Mouse (Mus musculus): ENCODE data around the gene Fndc3b. TPM values are rescaled to one million over a fixed set of nuclear protein-coding genes. Genes with fewer than 3 reads are reported as not detected.

The Fndc3b gene
- total RNA-seq, 2 experiments from 2014 or later: 58.5 to 69.4 TPM

- intact Hi-C loops (cut with DNase I): no loop called here
- DNase-seq (ENCODE audit: low spot score): no peak
Observed at GRCm38 (mm10) chr3:27604629-27605028, 106.5 kb downstream of the Fndc3b start.

- intact Hi-C loops (cut with DNase I): no loop called here
- DNase-seq (ENCODE audit: low spot score): no peak
Observed at GRCm38 (mm10) chr3:27603905-27604620, 107.0 kb downstream of the Fndc3b start.

- intact Hi-C loops (cut with DNase I): no loop called here
- no peak for DNase-seq (ENCODE audit: low spot score)
Observed at GRCm38 (mm10) chr3:27600645-27601044, 110.5 kb downstream of the Fndc3b start.

GRCm38 (mm10) chr3:27600197-27600596 lies 110.9 kb downstream of the Fndc3b start:
- intact Hi-C loops (cut with DNase I): no loop called here
- DNase-seq (ENCODE audit: low spot score): no peak

GRCm38 (mm10) chr3:27598437-27599382 lies 112.4 kb downstream of the Fndc3b start:
- intact Hi-C loops (cut with DNase I): no loop called here
- DNase-seq (ENCODE audit: low spot score): no peak

- intact Hi-C loops (cut with DNase I): no loop called here
- no peak for DNase-seq (ENCODE audit: low spot score)
Observed at GRCm38 (mm10) chr3:27593485-27594138, 117.5 kb downstream of the Fndc3b start.

- intact Hi-C loops (cut with DNase I): no loop called here
- DNase-seq (ENCODE audit: low spot score): no peak
Observed at GRCm38 (mm10) chr3:27592728-27593484, 118.2 kb downstream of the Fndc3b start.

GRCm38 (mm10) chr3:27590823-27591222 lies 120.3 kb downstream of the Fndc3b start:
- DNase-seq (ENCODE audit: low spot score): no peak
- intact Hi-C loops (cut with DNase I): no loop called here

GRCm38 (mm10) chr3:27589305-27589704 lies 121.8 kb downstream of the Fndc3b start:
- no peak for DNase-seq (ENCODE audit: low spot score)
- intact Hi-C loops (cut with DNase I): no loop called here

GRCm38 (mm10) chr3:27588604-27589003 lies 122.5 kb downstream of the Fndc3b start:
- no peak for DNase-seq (ENCODE audit: low spot score)
- intact Hi-C loops (cut with DNase I): no loop called here

GRCm38 (mm10) chr3:27584607-27585605 lies 126.2 kb downstream of the Fndc3b start:
- peak; percentile 38 for DNase-seq (ENCODE audit: low spot score)
- intact Hi-C loops (cut with DNase I): no loop called here

GRCm38 (mm10) chr3:27581931-27582840 lies 128.9 kb downstream of the Fndc3b start:
- DNase-seq (ENCODE audit: low spot score): no peak
- intact Hi-C loops (cut with DNase I): no loop called here

GRCm38 (mm10) chr3:27580956-27581355 lies 130.2 kb downstream of the Fndc3b start:
- no peak for DNase-seq (ENCODE audit: low spot score)
- intact Hi-C loops (cut with DNase I): no loop called here

- intact Hi-C loops (cut with DNase I): no loop called here
- no peak for DNase-seq (ENCODE audit: low spot score)
Observed at GRCm38 (mm10) chr3:27579894-27580613, 131.1 kb downstream of the Fndc3b start.

GRCm38 (mm10) chr3:27579229-27579628 lies 131.9 kb downstream of the Fndc3b start:
- DNase-seq (ENCODE audit: low spot score): no peak
- intact Hi-C loops (cut with DNase I): no loop called here

GRCm38 (mm10) chr3:27577349-27578025 lies 133.6 kb downstream of the Fndc3b start:
- intact Hi-C loops (cut with DNase I): no loop called here
- DNase-seq (ENCODE audit: low spot score): no peak
